Mouse (Mus musculus): ENCODE measurements at regions not wholly inside any gene's neighbourhood (a gene's known extent, or its start where the extent isn't known, plus 50 kb on each side); places are given as distances from the start of the nearest gene placed in this dataset.

GRCm38 (mm10) chr5:93328059-93328458, 61.0 kb downstream of the Ccng2 start:
- ATAC-seq (replicated peaks in 1 of 2; ENCODE audit: insufficient read depth in 1 of 2, low FRiP score in 2 of 2, low TSS enrichment in 1 of 2, low read depth in 1 of 2, poor library complexity in 2 of 2, severe bottlenecking in 2 of 2), result peak; percentile 82 to 84

- no peak for ATAC-seq (replicated peaks in 1 of 2; ENCODE audit: insufficient read depth in 1 of 2, low FRiP score in 2 of 2, low TSS enrichment in 1 of 2, low read depth in 1 of 2, poor library complexity in 2 of 2, severe bottlenecking in 2 of 2)
Observed at GRCm38 (mm10) chr5:93330851-93331250, 63.8 kb downstream of the Ccng2 start.

GRCm38 (mm10) chr5:93353101-93353500, 86.0 kb downstream of the Ccng2 start:
- ATAC-seq (replicated peaks in 1 of 2; ENCODE audit: insufficient read depth in 1 of 2, low FRiP score in 2 of 2, low TSS enrichment in 1 of 2, low read depth in 1 of 2, poor library complexity in 2 of 2, severe bottlenecking in 2 of 2), result no peak
